Mouse (Mus musculus) forebrain, embryonic 14.5 days (tissue): ENCODE measurements around the gene Tmem268. TPM values are rescaled to one million over a fixed set of nuclear protein-coding genes. Genes with fewer than 3 reads are reported as not detected.

Source experiments
- ATAC-seq: fragments of 200-750 bp; cut with Nextera tagmentation; 2 replicates; pipeline ENCODE4 v1.8.0; 2017; ENCODE audit warnings: mild to moderate bottlenecking, moderate library complexity
- DNase-seq: peaks from one replicate; pipeline ENCODE4 v3.0.0-alpha.2; 2015; ENCODE audit warnings: low spot score
- H3K27ac ChIP-seq: fragments of 300-500 bp; sonication (generic); 2 replicates; pipeline ENCODE4 v1.5.1; 2014; ENCODE audit warnings: low read depth, mild to moderate bottlenecking, control low read depth, low read length, moderate library complexity
- H3K27me3 ChIP-seq: fragments of 300-500 bp; sonication (generic); replicated peaks from 2 replicates; pipeline ENCODE4 v1.6.1; 2014; ENCODE audit warnings: low read length, control low read depth, mixed read lengths; ENCODE audit not compliant: control insufficient read depth, insufficient read depth
- H3K36me3 ChIP-seq: fragments of 300-500 bp; sonication (generic); 2 replicates; pipeline ENCODE4 v1.6.1; 2014; ENCODE audit warnings: low read length, control low read depth; ENCODE audit not compliant: control insufficient read depth, insufficient read depth
- H3K4me1 ChIP-seq: fragments of 300-500 bp; sonication (generic); 2 replicates; pipeline ENCODE4 v1.6.1; 2014; ENCODE audit warnings: antibody characterized with exemption, low read length, control low read depth; ENCODE audit not compliant: control insufficient read depth, insufficient read depth
- H3K4me2 ChIP-seq: fragments of 300-500 bp; sonication (generic); 2 replicates; pipeline ENCODE4 v1.6.1; 2014; ENCODE audit warnings: mild to moderate bottlenecking, control low read depth, low read length
- H3K4me3 ChIP-seq: fragments of 300-500 bp; sonication (generic); 2 replicates; pipeline ENCODE4 v1.5.1; 2014; ENCODE audit warnings: low read depth, low read length, control low read depth
- H3K9ac ChIP-seq: fragments of 300-500 bp; sonication (generic); 2 replicates; pipeline ENCODE4 v1.6.1; 2014; ENCODE audit warnings: mild to moderate bottlenecking, low read length, control low read depth, moderate library complexity
- H3K9me3 ChIP-seq: fragments of 300-500 bp; sonication (generic); replicated peaks from 2 replicates; pipeline ENCODE4 v1.6.1; 2016; ENCODE audit warnings: low read length, control low read depth, mixed read lengths; ENCODE audit not compliant: control insufficient read depth
- WGBS: fragments of 180-500 bp; shearing (Covaris S2); extraction: QIAGEN DNeasy Blood & Tissue Kit; methylation state at CpG from one replicate; pipeline ENCODE4 v1.1.7; 2014; 5-methylcytosine and 5-hydroxymethylcytosine counted together
- polyA plus RNA-seq: library from polyadenylated mRNA; unstranded; fragments of >200 nt; fragmentation: Nextera tagmentation; extraction: Ambion mirVana; gene quantifications from 2 replicates; pipeline ENCODE4 v1.2.1, GENCODE M21; 2014

Gene Tmem268
- polyA plus RNA-seq, 1 experiment from 2014 or later = 5.4 TPM

DNA sequence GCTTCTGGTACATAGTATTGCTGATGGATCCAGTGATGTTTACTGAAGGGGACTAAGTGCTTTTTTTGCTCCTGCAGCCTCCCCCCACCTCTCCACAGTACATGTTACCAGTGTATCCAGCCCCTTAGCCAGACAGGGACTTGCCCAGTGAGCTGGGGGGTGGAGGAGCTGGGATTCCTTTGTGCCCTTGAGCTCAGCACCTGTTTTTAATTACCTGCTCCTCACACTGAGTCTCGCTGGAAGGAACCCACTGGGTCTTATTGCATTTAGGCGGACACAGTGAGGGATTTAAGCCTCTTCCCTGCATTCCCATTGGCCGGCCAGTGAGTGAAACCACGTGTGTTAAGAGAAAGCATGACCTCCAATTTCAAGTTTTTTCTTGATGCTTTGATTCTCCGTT, 24.0 kb downstream of the Tmem268 start:
- DNase-seq = no peak
- ATAC-seq = no peak
- H3K27ac ChIP-seq = no peak overlapping the region
- no peaks in the 10 kb centered on the region for H3K36me3 ChIP-seq
- H3K9ac ChIP-seq = no peak overlapping the region
- no peak overlapping the region for H3K4me2 ChIP-seq
- H3K4me3 ChIP-seq = no peak overlapping the region
- 0 out of 2 replicates have a peak, but pooled peaks cover 2% of the 10 kb centered on the region for H3K4me1 ChIP-seq
- WGBS = 60% methylated on average over 5 of the region's 5 CpGs
- no peaks in the 10 kb centered on the region for H3K27me3 ChIP-seq
- no peaks in the 10 kb centered on the region for H3K9me3 ChIP-seq

DNA sequence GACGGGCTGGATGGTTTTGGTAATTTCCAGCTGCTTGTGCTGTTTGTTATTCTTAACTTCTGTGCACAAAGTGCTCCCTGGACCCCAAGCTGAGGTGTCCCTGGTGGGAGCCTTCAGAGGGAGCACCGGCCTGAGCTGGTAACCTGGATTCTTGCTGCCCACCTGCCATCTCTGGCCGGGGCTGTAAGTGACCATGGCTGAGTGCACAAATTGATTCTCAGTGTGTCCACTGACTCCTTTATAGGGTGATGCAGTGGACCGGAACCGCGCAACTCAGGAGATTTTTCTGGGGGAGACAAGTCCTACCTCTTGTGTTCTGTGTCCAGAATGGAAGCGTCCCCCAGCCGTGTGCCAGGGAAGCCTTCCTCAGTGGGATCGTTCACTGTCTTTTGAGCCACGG, 26.6 kb downstream of the Tmem268 start:
- 81% methylated on average over 10 of the region's 10 CpGs for WGBS
- H3K4me2 ChIP-seq = no peak overlapping the region
- no peak for ATAC-seq
- no peak for DNase-seq
- H3K27ac ChIP-seq = no peak overlapping the region
- H3K4me3 ChIP-seq = no peak overlapping the region
- H3K27me3 ChIP-seq = no peaks in the 10 kb centered on the region
- H3K9me3 ChIP-seq = no peaks in the 10 kb centered on the region
- H3K36me3 ChIP-seq = no peaks in the 10 kb centered on the region
- no peaks in the 10 kb centered on the region for H3K4me1 ChIP-seq
- H3K9ac ChIP-seq = no peak overlapping the region

DNA sequence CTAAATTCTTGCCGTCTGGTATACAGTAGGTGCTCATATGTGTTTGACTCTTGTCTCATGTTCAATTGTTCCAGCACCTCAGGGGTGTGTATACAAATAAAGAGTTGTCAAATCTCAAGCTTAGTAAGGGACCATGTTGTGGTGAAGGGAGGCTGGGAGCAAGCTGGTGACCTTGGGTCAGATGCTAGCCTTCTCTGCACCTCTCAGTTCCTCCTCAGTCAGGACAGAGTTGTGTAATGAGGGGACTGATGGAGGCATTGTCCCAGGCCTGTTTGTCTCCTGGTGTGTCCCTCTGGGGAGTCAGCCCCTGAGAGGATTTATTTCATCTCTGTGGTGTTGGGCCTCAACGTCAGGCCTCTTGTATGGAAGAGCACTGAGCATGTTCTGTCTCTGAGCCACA, 27.7 kb downstream of the Tmem268 start:
- 77% methylated on average over 2 of the region's 2 CpGs for WGBS
- Histone ChIP-seq H3K27ac (no peak overlapping the region), H3K9ac (no peak overlapping the region), H3K9me3 (no peaks in the 10 kb centered on the region), H3K27me3 (no peaks in the 10 kb centered on the region), H3K4me2 (no peak overlapping the region), H3K4me3 (no peak overlapping the region), H3K36me3 (no peaks in the 10 kb centered on the region), H3K4me1 (no peaks in the 10 kb centered on the region)
- no peak for ATAC-seq
- DNase-seq = no peak

GRCm38 (mm10) chr4:63589987-63590386, 31.4 kb downstream of the Tmem268 start:
- Histone ChIP-seq H3K27me3 (no peaks in the 10 kb centered on the region), H3K4me2 (no peak overlapping the region), H3K4me3 (no peak overlapping the region), H3K4me1 (no peaks in the 10 kb centered on the region), H3K9me3 (no peaks in the 10 kb centered on the region), H3K9ac (no peak overlapping the region), H3K36me3 (no peaks in the 10 kb centered on the region), H3K27ac (no peak overlapping the region)
- DNase-seq (no peak), ATAC-seq (no peak)
- WGBS = 92% methylated on average over 7 of the region's 7 CpGs

GRCm38 (mm10) chr4:63590538-63590937, 32.0 kb downstream of the Tmem268 start:
- DNase-seq = no peak
- no peak overlapping the region for H3K27ac ChIP-seq
- H3K27me3 ChIP-seq = no peaks in the 10 kb centered on the region
- WGBS = 91% methylated on average over 4 of the region's 4 CpGs
- no peak for ATAC-seq
- no peaks in the 10 kb centered on the region for H3K9me3 ChIP-seq
- no peaks in the 10 kb centered on the region for H3K4me1 ChIP-seq
- H3K4me2 ChIP-seq = no peak overlapping the region
- no peaks in the 10 kb centered on the region for H3K36me3 ChIP-seq
- no peak overlapping the region for H3K4me3 ChIP-seq
- H3K9ac ChIP-seq = no peak overlapping the region

DNA sequence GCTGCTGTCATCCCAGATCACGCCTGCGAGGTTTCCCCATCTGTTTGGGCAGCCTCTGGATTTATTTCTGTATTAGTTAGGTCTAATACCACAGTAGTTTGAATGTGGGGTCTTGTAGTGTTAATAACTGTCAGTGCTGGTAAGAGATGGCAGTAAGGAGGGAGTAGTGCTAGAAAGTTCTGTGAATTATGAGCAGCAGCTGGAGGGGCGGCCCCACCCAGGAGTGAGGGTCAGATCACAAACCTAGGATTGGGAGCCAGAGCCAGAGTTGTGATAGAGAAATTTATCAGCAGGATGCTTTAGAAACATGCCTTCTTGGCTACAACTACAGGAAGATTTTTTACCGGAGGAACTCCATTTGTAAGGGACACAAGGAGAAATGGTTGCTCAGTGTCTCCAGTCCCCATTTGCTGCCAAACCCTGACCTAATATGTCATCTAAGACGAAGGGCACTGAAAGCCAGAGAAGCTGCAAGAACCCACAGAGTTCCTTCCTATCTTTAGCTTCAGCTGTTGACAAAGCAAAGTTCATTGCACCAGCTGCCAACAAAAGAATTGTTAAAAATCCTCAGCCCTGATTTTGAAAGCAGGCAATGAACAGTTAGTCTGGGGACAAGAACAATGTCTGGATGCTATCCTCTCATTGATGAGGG, 36.0 kb downstream of the Tmem268 start:
- H3K36me3 ChIP-seq = no peaks in the 10 kb centered on the region
- ATAC-seq (no peak), DNase-seq (no peak)
- no peak overlapping the region for H3K4me3 ChIP-seq
- WGBS = 82% methylated on average over 5 of the region's 5 CpGs
- no peaks in the 10 kb centered on the region for H3K9me3 ChIP-seq
- no peaks in the 10 kb centered on the region for H3K4me1 ChIP-seq
- H3K4me2 ChIP-seq = no peak overlapping the region
- no peaks in the 10 kb centered on the region for H3K27me3 ChIP-seq
- H3K27ac ChIP-seq = no peak overlapping the region
- H3K9ac ChIP-seq = no peak overlapping the region

- Histone ChIP-seq H3K27me3 (no peaks in the 10 kb centered on the region), H3K4me3 (no peak overlapping the region), H3K36me3 (no peaks in the 10 kb centered on the region), H3K9ac (no peak overlapping the region), H3K4me1 (no peaks in the 10 kb centered on the region), H3K4me2 (no peak overlapping the region), H3K9me3 (no peaks in the 10 kb centered on the region), H3K27ac (no peak overlapping the region)
- WGBS = 84% methylated on average over 10 of the region's 10 CpGs
- no peak for ATAC-seq
- DNase-seq = no peak
Observed at GRCm38 (mm10) chr4:63595259-63595658, 36.7 kb downstream of the Tmem268 start.

- WGBS = 95% methylated on average over 4 of the region's 4 CpGs
- no peak for DNase-seq
- ATAC-seq = no peak
Observed at GRCm38 (mm10) chr4:63596010-63596409, 37.4 kb downstream of the Tmem268 start.

GRCm38 (mm10) chr4:63600786-63601185, 42.2 kb downstream of the Tmem268 start:
- 85% methylated on average over 6 of the region's 6 CpGs for WGBS
- Histone ChIP-seq H3K4me2 (no peak overlapping the region), H3K4me3 (no peak overlapping the region), H3K27me3 (no peaks in the 10 kb centered on the region), H3K27ac (no peak overlapping the region), H3K9ac (no peak overlapping the region), H3K4me1 (no peaks in the 10 kb centered on the region), H3K9me3 (no peaks in the 10 kb centered on the region), H3K36me3 (no peaks in the 10 kb centered on the region)
- DNase-seq (no peak), ATAC-seq (no peak)

More at GRCm38 (mm10) chr4:63596010-63596409, 37.4 kb downstream of the Tmem268 start:
- no peak overlapping the region for H3K4me2 ChIP-seq
- no peak overlapping the region for H3K27ac ChIP-seq
- no peaks in the 10 kb centered on the region for H3K4me1 ChIP-seq
- no peaks in the 10 kb centered on the region for H3K9me3 ChIP-seq
- no peak overlapping the region for H3K4me3 ChIP-seq
- no peaks in the 10 kb centered on the region for H3K36me3 ChIP-seq
- H3K27me3 ChIP-seq = no peaks in the 10 kb centered on the region
- H3K9ac ChIP-seq = no peak overlapping the region
